Mouse (Mus musculus): ENCODE data around the gene Arhgdib. TPM values are rescaled to one million over a fixed set of nuclear protein-coding genes. Genes with fewer than 3 reads are reported as not detected.
A peak's percentile ranks its signal among the peaks of the same experiment; 100 is the strongest.
"Not testable (repeated sequence)": the region's sequence is repeated elsewhere in the genome, so short reads cannot be mapped to it uniquely, and the experiment has no call there.

The Arhgdib gene
- total and polyA plus RNA-seq, 2 experiments from 2014 or later = 14.9 to 29.3 TPM

- Histone ChIP-seq H3K27ac (ENCODE audit: low read depth, low read length) (no peak overlapping the region), H3K4me1 (ENCODE audit: insufficient read depth) (0 out of 2 replicates have a peak, but pooled peaks cover 4% of the 10 kb centered on the region), H3K4me3 (ENCODE audit: low read depth, low read length) (no peak overlapping the region), H3K9ac (no peak overlapping the region), H3K9me3 (ENCODE audit: low read length) (no peaks in the 10 kb centered on the region), H3K27me3 (ENCODE audit: insufficient read depth, low read length) (no peaks in the 10 kb centered on the region), H3K4me2 (ENCODE audit: low read depth) (no peak overlapping the region), H3K36me3 (ENCODE audit: insufficient read depth) (no peaks in the 10 kb centered on the region)
- no peak for TF ChIP-seq CTCF (IDR thresholded peaks at IDR 0.05; ENCODE audit: low read depth)
- 65% methylated on average over 7 of the region's 7 CpGs for WGBS
- ATAC-seq (no peak), DNase-seq (no peak)
These were observed 41.5 kb upstream of the Arhgdib start for GRCm38 (mm10) chr6:136983201-136983600.

DNA sequence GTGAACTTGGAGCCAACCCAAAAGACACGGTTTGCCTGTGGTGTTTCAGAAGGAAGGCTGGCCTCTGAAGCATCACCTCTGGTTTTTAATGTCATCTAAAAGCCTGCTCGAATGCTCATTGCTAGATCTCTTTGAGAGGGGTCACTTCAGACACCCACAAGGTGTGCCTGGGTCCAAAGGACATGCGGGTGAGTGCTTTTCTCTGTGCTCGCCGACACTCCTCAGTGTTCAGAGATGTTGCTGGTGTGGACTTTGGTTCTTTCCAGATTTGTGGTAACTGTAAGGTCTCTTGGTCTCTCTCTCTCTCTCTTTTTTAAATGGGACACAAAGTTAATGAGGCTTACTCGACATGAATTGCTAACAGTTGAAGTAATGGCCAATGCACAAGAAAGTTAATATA lies 40.9 kb upstream of the Arhgdib start:
- Histone ChIP-seq H3K9ac (no peak overlapping the region), H3K27me3 (ENCODE audit: insufficient read depth, low read length) (no peaks in the 10 kb centered on the region), H3K27ac (ENCODE audit: low read depth, low read length) (no peak overlapping the region), H3K4me1 (ENCODE audit: insufficient read depth) (0 out of 2 replicates have a peak, but pooled peaks cover 4% of the 10 kb centered on the region), H3K9me3 (ENCODE audit: low read length) (no peaks in the 10 kb centered on the region), H3K4me3 (ENCODE audit: low read depth, low read length) (no peak overlapping the region), H3K36me3 (ENCODE audit: insufficient read depth) (no peaks in the 10 kb centered on the region), H3K4me2 (ENCODE audit: low read depth) (no peak overlapping the region)
- no peak for TF ChIP-seq CTCF (IDR thresholded peaks at IDR 0.05; ENCODE audit: low read depth)
- WGBS = 76% methylated on average over 6 of the region's 6 CpGs
- ATAC-seq = no peak
- DNase-seq = no peak

DNA sequence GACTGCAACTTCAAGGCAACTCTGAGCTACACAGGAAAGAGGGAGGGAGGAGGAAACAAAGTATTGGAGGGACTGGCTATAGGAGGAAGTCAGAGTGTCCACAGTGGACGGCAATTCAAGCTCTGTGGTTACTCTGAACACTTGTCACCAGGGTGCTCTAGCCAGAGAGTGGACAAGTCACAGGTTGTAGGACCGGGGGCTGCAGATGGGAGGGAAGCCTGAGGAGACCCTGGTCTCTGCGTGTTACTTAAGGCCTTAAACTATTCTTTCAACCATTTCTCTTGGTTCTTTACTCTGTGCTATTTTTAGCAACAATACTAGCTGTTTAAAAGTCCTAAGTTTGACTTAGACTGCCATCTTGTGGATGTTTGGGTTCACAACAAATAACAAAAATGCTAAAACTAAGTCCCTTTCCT lies 38.6 kb upstream of the Arhgdib start:
- Histone ChIP-seq H3K27me3 (ENCODE audit: insufficient read depth, low read length) (no peaks in the 10 kb centered on the region), H3K4me1 (ENCODE audit: insufficient read depth) (0 out of 2 replicates have a peak, but pooled peaks cover 4% of the 10 kb centered on the region), H3K9ac (peak overlapping the region; percentile 14; the same call in 1 of the 2 replicates), H3K36me3 (ENCODE audit: insufficient read depth) (no peaks in the 10 kb centered on the region), H3K4me2 (ENCODE audit: low read depth) (no peak overlapping the region), H3K27ac (ENCODE audit: low read depth, low read length) (peak overlapping the region; percentile 54; the same call in 1 of the 2 replicates), H3K9me3 (ENCODE audit: low read length) (no peaks in the 10 kb centered on the region), H3K4me3 (ENCODE audit: low read depth, low read length) (no peak overlapping the region)
- WGBS = 23% methylated on average over 3 of the region's 3 CpGs
- peak; percentile 77 for TF ChIP-seq CTCF (IDR thresholded peaks at IDR 0.05; ENCODE audit: low read depth)
- DNase-seq (peak; percentile 79), ATAC-seq (peak; percentile 74)

GRCm38 (mm10) chr6:136979274-136980082 lies 37.8 kb upstream of the Arhgdib start:
- 89% methylated on average over 23 of the region's 23 CpGs for WGBS
- Histone ChIP-seq H3K4me2 (ENCODE audit: low read depth) (no peak overlapping the region), H3K9ac (no peak overlapping the region), H3K9me3 (ENCODE audit: low read length) (no peaks in the 10 kb centered on the region), H3K36me3 (ENCODE audit: insufficient read depth) (no peaks in the 10 kb centered on the region), H3K4me3 (ENCODE audit: low read depth, low read length) (no peak overlapping the region), H3K27me3 (ENCODE audit: insufficient read depth, low read length) (no peaks in the 10 kb centered on the region), H3K4me1 (ENCODE audit: insufficient read depth) (0 out of 2 replicates have a peak, but pooled peaks cover 4% of the 10 kb centered on the region), H3K27ac (ENCODE audit: low read depth, low read length) (no peak overlapping the region)
- DNase-seq (no peak), ATAC-seq (no peak)
- TF ChIP-seq CTCF (IDR thresholded peaks at IDR 0.05; ENCODE audit: low read depth) = no peak

GRCm38 (mm10) chr6:136968877-136969276 lies 27.2 kb upstream of the Arhgdib start:
- H3K4me1 ChIP-seq (ENCODE audit: insufficient read depth); H3K27ac ChIP-seq (ENCODE audit: low read depth, low read length); H3K4me2 ChIP-seq (ENCODE audit: low read depth); H3K36me3 ChIP-seq (ENCODE audit: insufficient read depth); H3K27me3 ChIP-seq (ENCODE audit: insufficient read depth, low read length); H3K9ac ChIP-seq; H3K9me3 ChIP-seq (ENCODE audit: low read length); H3K4me3 ChIP-seq (ENCODE audit: low read depth, low read length): not testable (repeated sequence)
- WGBS = 32% methylated on average over 4 of the region's 4 CpGs
- peak; percentile 89 for ATAC-seq
- DNase-seq = peak; percentile 73
- TF ChIP-seq CTCF (IDR thresholded peaks at IDR 0.05; ENCODE audit: low read depth) = peak; percentile 65

- TF ChIP-seq CTCF (IDR thresholded peaks at IDR 0.05; ENCODE audit: low read depth) = no peak
- H3K4me1 ChIP-seq (ENCODE audit: insufficient read depth) = no peaks in the 10 kb centered on the region
- H3K36me3 ChIP-seq (ENCODE audit: insufficient read depth) = no peaks in the 10 kb centered on the region
- no peak for ATAC-seq
- H3K27me3 ChIP-seq (ENCODE audit: insufficient read depth, low read length) = no peaks in the 10 kb centered on the region
- no peak overlapping the region for H3K4me3 ChIP-seq (ENCODE audit: low read depth, low read length)
- H3K27ac ChIP-seq (ENCODE audit: low read depth, low read length) = no peak overlapping the region
- H3K4me2 ChIP-seq (ENCODE audit: low read depth) = no peak overlapping the region
- no peaks in the 10 kb centered on the region for H3K9me3 ChIP-seq (ENCODE audit: low read length)
- WGBS = 57% methylated on average over 4 of the region's 4 CpGs
- no peak for DNase-seq
- no peak overlapping the region for H3K9ac ChIP-seq
These were observed 25.8 kb upstream of the Arhgdib start for GRCm38 (mm10) chr6:136967466-136967865.

DNA sequence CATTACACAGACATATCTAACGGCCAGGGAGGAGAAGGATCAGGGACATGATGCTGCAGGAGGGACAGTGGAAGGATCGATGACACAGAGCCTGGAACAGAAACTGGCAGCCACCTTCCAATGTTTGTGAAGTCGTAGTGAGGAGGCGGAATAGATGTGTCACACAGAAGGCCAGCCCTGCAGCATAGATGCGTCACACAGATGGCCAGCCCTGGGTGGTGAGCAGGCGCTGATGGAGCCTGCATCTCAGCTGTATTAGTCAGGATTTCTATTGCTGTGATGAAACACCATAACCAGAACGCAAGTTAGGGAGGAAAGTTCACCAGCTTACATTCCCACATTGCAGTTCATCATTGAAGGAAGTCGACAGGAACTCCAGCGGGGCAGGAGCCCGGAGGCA lies 24.2 kb upstream of the Arhgdib start:
- Histone ChIP-seq H3K9ac (no peak overlapping the region), H3K4me2 (ENCODE audit: low read depth) (no peak overlapping the region), H3K4me3 (ENCODE audit: low read depth, low read length) (no peak overlapping the region), H3K4me1 (ENCODE audit: insufficient read depth) (no peaks in the 10 kb centered on the region), H3K36me3 (ENCODE audit: insufficient read depth) (no peaks in the 10 kb centered on the region), H3K9me3 (ENCODE audit: low read length) (no peaks in the 10 kb centered on the region), H3K27me3 (ENCODE audit: insufficient read depth, low read length) (no peaks in the 10 kb centered on the region), H3K27ac (ENCODE audit: low read depth, low read length) (no peak overlapping the region)
- no peak for ATAC-seq
- no peak for DNase-seq
- WGBS = 74% methylated on average over 10 of the region's 10 CpGs
- no peak for TF ChIP-seq CTCF (IDR thresholded peaks at IDR 0.05; ENCODE audit: low read depth)
